Mouse (Mus musculus): ENCODE results near the gene Atp4a.

DNA sequence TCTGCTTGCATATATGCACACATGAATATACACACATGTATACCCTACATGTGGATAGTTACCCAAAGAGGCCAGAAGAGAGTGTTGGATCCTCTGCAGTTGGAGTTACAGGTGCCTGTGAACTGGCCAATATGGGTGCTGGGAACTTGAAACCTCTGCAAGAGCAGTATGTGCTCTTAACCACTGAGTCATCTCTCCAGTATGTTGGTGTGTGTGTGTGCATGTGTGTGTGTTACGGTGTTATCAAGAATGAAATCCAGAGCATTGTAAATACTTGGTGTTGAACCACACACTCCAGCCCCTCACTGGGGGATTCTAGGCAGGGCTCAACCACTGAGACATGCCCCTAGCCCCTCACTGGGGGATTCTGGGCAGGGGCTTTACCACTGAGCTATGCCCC is 4.6 kb upstream of the Atp4a start:
- TF ChIP-seq POLR2A (IDR thresholded peaks at IDR 0.05; ENCODE audit: insufficient read depth, low read length), result no peak
- TF ChIP-seq CTCF (IDR thresholded peaks at IDR 0.05; ENCODE audit: low read depth, low read length), result no peak
- TF ChIP-seq EP300 (IDR thresholded peaks at IDR 0.05; ENCODE audit: insufficient read depth, low read depth, low read length), result no peak
